Mouse (Mus musculus) liver, adult 2 months (tissue): ENCODE results near the gene Prdx5. TPM values are rescaled to one million over a fixed set of nuclear protein-coding genes. Genes with fewer than 3 reads are reported as not detected.
"Not testable (repeated sequence)": the region's sequence is repeated elsewhere in the genome, so short reads cannot be mapped to it uniquely, and the experiment has no call there.

ENCODE experiments used
- DNase-seq: peaks from one replicate; pipeline ENCODE4 v3.0.0-alpha.2; 2011; ENCODE audit warnings: low read depth, low spot score; ENCODE audit errors: extremely low read depth
- H3K27ac ChIP-seq: fragments of 200-500 bp; replicated peaks from 2 replicates; pipeline ENCODE4 v1.5.1; 2012; ENCODE audit warnings: low read depth, mild to moderate bottlenecking, control low read depth, inconsistent platforms, low read length; ENCODE audit not compliant: insufficient read depth
- H3K27me3 ChIP-seq: fragments of 200-500 bp; 2 replicates; pipeline ENCODE4 v1.6.1; 2012; ENCODE audit warnings: mild to moderate bottlenecking, moderate library complexity, low read length, inconsistent platforms; ENCODE audit not compliant: control insufficient read depth, insufficient read depth
- H3K36me3 ChIP-seq: fragments of 200-500 bp; 2 replicates; pipeline ENCODE4 v1.6.1; 2012; ENCODE audit warnings: low read length, inconsistent platforms; ENCODE audit not compliant: control insufficient read depth, insufficient read depth
- H3K4me1 ChIP-seq: fragments of 200-500 bp; 2 replicates; pipeline ENCODE4 v1.6.1; 2011; ENCODE audit warnings: low read length; ENCODE audit not compliant: control insufficient read depth, insufficient read depth
- H3K4me3 ChIP-seq: fragments of 200-500 bp; 2 replicates; pipeline ENCODE4 v1.5.1; 2011; ENCODE audit warnings: low read depth, mild to moderate bottlenecking, control low read depth, low read length, moderate library complexity; ENCODE audit not compliant: insufficient read depth
- H3K79me2 ChIP-seq: fragments of 200-500 bp; 2 replicates; pipeline ENCODE4 v1.6.1; 2012; ENCODE audit warnings: inconsistent platforms, mild to moderate bottlenecking, low read length, moderate library complexity; ENCODE audit not compliant: control insufficient read depth, insufficient read depth
- H3K9ac ChIP-seq: fragments of 200-500 bp; 2 replicates; pipeline ENCODE4 v1.6.1; 2012; ENCODE audit warnings: low read depth, mild to moderate bottlenecking, control low read depth, inconsistent platforms, low read length
- CTCF ChIP-seq: fragments of 200-500 bp; IDR thresholded peaks from 2 replicates; pipeline ENCODE4 v1.5.1; 2011; ENCODE audit warnings: low read depth, low read length, control low read depth
- POLR2A ChIP-seq: fragments of 200-500 bp; IDR thresholded peaks from 2 replicates; pipeline ENCODE4 v1.6.1; 2011; ENCODE audit warnings: low read length, control low read depth; ENCODE audit not compliant: insufficient read depth; ENCODE audit errors: extremely low read depth
- WGBS: fragments of 180-500 bp; shearing (Covaris S2); methylation state at CpG from one replicate; pipeline ENCODE4 v1.1.7; 2018; 5-methylcytosine and 5-hydroxymethylcytosine counted together
- polyA plus RNA-seq: library from polyadenylated mRNA; depleted of rRNA; stranded (reverse); fragments of >200 nt; gene quantifications from 2 replicates; pipeline ENCODE4 v1.2.3, GENCODE M21; 2012
- total RNA-seq: library from RNA; depleted of rRNA; stranded (reverse); fragments of >200 nt; gene quantifications from 2 replicates; pipeline ENCODE4 v1.2.3, GENCODE M21; 2014

Gene Prdx5
- total and polyA plus RNA-seq, 2 experiments, result 364 to 615 TPM

- no peaks in the 10 kb centered on the region for H3K27me3 ChIP-seq
- H3K9ac ChIP-seq, result no peak overlapping the region
- WGBS, result 85% methylated on average over 19 of the region's 19 CpGs
- TF ChIP-seq CTCF (no peak), POLR2A (no peak)
- peaks cover 12% of the 10 kb centered on the region for H3K4me1 ChIP-seq
- H3K27ac ChIP-seq, result no peak overlapping the region
- H3K36me3 ChIP-seq, result peaks cover 16% of the 10 kb centered on the region; the same call in 1 of the 2 replicates
- no peak for DNase-seq
- H3K4me3 ChIP-seq, result no peak overlapping the region
- H3K79me2 ChIP-seq, result peaks cover 11% of the 10 kb centered on the region; the same call in 1 of the 2 replicates
Observed at GRCm38 (mm10) chr19:6911101-6912074, 1.5 kb upstream of the Prdx5 start.

DNA sequence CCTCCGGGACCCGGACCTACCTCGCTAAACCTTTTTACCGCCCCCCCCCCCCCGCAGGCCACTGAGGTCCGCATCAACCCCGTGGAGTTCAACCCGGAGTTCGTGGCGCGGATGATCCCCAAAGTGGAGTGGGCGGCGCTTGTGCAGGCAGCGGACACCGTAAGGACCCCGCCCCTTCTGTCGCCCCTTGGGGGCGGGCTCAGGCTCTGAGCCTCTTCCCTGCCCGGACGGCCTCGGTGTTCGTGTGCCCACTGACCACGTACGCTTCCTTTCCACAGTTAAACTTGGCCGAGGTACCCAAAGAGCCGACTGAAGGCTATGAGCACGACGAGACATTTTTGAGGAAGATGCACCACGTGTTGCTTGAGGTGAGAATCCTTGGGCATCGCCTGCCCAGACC is 400 bp upstream of the Prdx5 start:
- peaks cover 17% of the 10 kb centered on the region; the same call in 1 of the 2 replicates for H3K36me3 ChIP-seq
- H3K79me2 ChIP-seq, H3K27me3 ChIP-seq: not testable (repeated sequence)
- peak overlapping the region; percentile 96 for H3K27ac ChIP-seq
- H3K4me1 ChIP-seq, result peaks cover 17% of the 10 kb centered on the region
- peak overlapping the region; percentile 86 for H3K4me3 ChIP-seq
- under 1% methylated on average over 30 of the region's 30 CpGs for WGBS
- peak overlapping the region; percentile 76 for H3K9ac ChIP-seq
- peak; percentile 36 for DNase-seq

DNA sequence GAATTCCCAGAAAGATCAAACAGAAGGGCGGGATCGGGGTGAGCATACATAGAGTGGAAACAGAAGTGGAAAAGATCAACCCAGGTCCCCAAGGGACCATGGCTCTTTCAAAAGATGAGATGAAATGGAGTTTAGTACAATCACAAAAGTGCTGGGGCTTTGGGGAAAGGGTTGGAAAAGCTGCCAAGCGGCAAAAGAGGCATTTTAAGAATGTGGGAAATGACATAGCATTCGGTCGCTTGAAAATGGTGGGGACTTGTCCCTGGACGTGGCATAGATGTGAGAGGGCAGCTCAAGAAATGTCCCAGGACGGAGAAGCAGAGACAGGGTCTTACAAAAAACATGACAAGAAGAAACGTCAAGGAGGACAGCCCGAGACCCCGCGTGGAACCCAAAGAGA is 885 bp downstream of the Prdx5 start:
- H3K36me3 ChIP-seq, result peaks cover 17% of the 10 kb centered on the region; the same call in 1 of the 2 replicates
- H3K4me1 ChIP-seq, result peaks cover 23% of the 10 kb centered on the region
- WGBS, result 2% methylated on average over 11 of the region's 11 CpGs
- TF ChIP-seq POLR2A, result no peak
- no peak for TF ChIP-seq CTCF
- H3K4me3 ChIP-seq, result peak overlapping the region; percentile 86
- DNase-seq, result no peak
- no peaks in the 10 kb centered on the region for H3K27me3 ChIP-seq
- H3K27ac ChIP-seq, result peak overlapping the region; percentile 83
- H3K79me2 ChIP-seq, result peaks cover 3% of the 10 kb centered on the region; the same call in 1 of the 2 replicates
- peak overlapping the region; percentile 74 for H3K9ac ChIP-seq

DNA sequence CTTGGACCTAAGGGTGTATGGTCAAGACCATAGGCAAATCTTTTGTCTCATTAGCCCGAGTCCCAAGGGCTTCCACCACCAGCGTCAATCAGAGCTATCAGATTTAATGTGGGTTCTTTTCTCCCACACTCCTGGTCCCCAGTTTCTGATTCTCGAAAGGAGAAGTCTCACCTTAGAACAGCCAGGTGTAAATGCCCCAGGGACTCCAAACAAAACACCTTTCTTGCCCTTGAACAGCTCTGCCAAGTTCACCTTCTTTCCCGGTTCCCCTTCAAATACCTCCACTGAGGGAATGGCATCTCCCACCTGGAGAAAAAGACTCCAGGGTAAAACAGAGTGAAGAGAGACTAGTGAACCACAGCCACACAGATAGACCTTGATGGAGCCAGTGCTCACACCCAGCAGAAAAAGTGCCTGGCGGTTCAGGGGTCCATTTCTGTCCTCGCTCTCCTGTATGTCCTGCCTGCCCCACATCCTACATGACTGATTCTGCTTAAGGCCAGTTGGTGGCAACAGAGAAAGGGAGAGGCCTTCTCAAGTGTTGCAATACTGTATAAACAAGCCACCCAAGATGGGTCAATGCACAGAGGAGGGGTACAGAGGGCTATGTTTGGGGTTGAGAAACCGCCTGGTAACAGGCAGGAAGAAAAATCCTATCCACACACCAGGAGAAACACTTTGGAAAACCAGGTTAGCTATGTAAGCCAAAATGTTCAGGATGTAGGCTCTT is 1.9 kb downstream of the Prdx5 start:
- Histone ChIP-seq H3K36me3 (peaks cover 13% of the 10 kb centered on the region; the same call in 1 of the 2 replicates), H3K4me1 (peaks cover 23% of the 10 kb centered on the region), H3K9ac (peak overlapping the region; percentile 74), H3K27ac (peak overlapping the region; percentile 83), H3K27me3 (no peaks in the 10 kb centered on the region), H3K79me2 (no peaks in the 10 kb centered on the region), H3K4me3 (peak overlapping the region; percentile 86)
- TF ChIP-seq POLR2A (no peak), CTCF (0 out of 2 replicates have a peak, but pooled peaks have one; percentile 5)
- peak; percentile 83 for DNase-seq
- WGBS, result 48% methylated on average over 7 of the region's 7 CpGs

DNA sequence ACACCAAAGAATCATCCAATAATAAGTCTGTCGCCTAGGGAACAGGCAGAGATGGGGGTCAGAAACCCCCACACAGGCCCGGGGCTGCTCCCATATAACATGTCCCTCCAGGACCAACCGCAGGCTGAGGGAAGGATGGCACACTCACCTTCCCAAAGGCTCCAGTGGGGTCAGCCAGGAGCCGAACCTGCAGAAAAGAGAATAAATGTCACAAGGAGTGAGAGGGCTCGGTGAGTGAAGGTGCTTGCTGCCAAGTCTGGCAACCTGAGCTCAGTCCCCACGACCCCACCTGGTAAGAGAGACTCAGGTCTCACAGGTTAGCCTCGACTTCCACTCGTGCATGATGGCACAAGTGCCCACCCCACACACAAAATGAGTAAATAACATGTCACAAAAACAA is 2.8 kb downstream of the Prdx5 start:
- Histone ChIP-seq H3K27me3 (no peaks in the 10 kb centered on the region), H3K4me1 (peaks cover 23% of the 10 kb centered on the region), H3K79me2 (no peaks in the 10 kb centered on the region), H3K9ac (no peak overlapping the region), H3K36me3 (peaks cover 10% of the 10 kb centered on the region; the same call in 1 of the 2 replicates), H3K27ac (no peak overlapping the region), H3K4me3 (no peak overlapping the region)
- TF ChIP-seq CTCF, result no peak
- TF ChIP-seq POLR2A, result no peak
- DNase-seq, result no peak
- 90% methylated on average over 8 of the region's 8 CpGs for WGBS
